Mouse (Mus musculus): ENCODE measurements at regions not wholly inside any gene's neighbourhood (a gene's known extent, or its start where the extent isn't known, plus 50 kb on each side); places are given as distances from the start of the nearest gene placed in this dataset.

- DNase-seq (ENCODE audit: low spot score) = no peak
Observed at GRCm38 (mm10) chr16:29800457-29800856, 221.3 kb downstream of the Opa1 start.

- DNase-seq (ENCODE audit: low spot score) = no peak
Observed at GRCm38 (mm10) chr16:29802085-29802484, 223.0 kb downstream of the Opa1 start.

- DNase-seq (ENCODE audit: low spot score) = no peak
Observed at GRCm38 (mm10) chr16:29802603-29803002, 223.5 kb downstream of the Opa1 start.

- no peak for DNase-seq (ENCODE audit: low spot score)
Observed at GRCm38 (mm10) chr16:29807859-29808258, 228.7 kb downstream of the Opa1 start.

DNA sequence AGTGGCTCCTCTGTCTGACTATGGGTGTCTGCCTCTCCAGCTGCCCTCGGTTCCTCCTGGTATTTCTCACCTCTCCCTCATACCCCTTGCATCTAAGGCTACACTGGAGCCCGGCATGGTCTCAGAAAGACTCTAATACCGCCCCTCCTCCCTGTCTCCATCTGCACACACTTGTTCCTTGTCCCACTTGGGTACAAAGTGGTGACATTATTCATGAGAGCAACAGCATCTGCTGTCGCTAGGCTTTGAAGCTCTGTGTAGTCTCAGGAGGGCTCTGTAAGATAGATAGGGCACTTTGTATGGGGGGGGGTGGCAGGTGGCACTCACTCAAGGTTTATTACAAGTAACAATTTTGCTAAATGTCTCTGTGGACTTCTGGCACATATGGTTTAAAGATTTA is 229.7 kb downstream of the Opa1 start:
- no peak for DNase-seq (ENCODE audit: low spot score)

GRCm38 (mm10) chr16:29813411-29814038 is 234.4 kb downstream of the Opa1 start:
- DNase-seq (ENCODE audit: low spot score) = peak; percentile 53

- DNase-seq (ENCODE audit: low spot score) = peak; percentile 51
Observed at GRCm38 (mm10) chr16:29814039-29814438, 234.9 kb downstream of the Opa1 start.

DNA sequence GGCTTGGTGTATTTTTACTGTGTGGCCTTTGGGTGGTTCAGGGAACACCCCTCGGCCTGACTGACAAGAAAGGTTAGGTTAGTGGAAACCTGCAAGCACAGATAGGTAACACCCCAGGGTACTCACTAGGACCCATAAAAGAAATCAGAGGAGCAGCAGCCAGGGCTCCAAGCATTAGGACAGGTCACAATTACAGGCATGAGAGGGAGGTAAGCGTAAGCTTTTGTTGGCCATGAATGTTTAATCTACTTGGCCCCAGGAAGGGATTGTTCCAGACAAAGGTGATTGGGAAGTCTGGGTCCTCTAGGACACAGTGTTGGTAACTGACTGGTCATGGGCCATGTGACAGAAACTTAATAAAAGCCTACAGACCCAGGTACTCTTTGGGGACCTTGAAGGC is 235.5 kb downstream of the Opa1 start:
- no peak for DNase-seq (ENCODE audit: low spot score)

GRCm38 (mm10) chr16:29815200-29815599 is 236.1 kb downstream of the Opa1 start:
- DNase-seq (ENCODE audit: low spot score) = no peak

DNA sequence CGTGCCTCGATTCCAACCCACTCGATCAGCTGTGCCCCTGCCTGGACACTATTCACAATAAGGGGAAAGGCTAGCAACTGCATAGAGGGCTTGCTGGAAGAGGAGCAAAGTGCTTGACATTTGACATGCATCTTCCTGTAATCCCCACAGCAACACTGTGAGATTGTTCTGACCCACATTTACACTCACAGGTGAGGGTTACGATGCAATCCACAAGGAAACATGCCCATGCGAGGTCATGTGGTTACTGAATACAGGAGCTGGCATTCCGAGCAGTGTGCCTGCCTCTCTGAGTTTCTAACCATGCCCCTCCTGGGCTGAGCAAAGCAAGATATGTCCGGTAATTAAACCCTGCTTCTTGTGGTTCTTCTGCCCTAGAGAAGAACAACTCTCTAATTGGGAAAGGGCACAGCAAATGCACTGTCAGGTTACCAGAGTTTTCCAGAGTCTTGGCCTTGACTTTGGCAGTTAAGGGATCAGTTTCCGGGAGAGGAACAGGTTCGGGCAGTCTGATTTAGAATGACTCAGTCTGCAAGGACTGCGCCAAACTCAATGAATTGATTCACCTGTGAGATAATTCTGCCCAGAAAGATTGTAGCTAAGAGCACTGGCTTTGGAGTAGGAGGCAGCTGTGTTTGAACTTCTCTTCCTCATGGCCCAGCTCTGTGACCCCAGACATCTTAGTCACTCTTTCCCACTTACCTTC is 236.7 kb downstream of the Opa1 start:
- no peak for DNase-seq (ENCODE audit: low spot score)

DNA sequence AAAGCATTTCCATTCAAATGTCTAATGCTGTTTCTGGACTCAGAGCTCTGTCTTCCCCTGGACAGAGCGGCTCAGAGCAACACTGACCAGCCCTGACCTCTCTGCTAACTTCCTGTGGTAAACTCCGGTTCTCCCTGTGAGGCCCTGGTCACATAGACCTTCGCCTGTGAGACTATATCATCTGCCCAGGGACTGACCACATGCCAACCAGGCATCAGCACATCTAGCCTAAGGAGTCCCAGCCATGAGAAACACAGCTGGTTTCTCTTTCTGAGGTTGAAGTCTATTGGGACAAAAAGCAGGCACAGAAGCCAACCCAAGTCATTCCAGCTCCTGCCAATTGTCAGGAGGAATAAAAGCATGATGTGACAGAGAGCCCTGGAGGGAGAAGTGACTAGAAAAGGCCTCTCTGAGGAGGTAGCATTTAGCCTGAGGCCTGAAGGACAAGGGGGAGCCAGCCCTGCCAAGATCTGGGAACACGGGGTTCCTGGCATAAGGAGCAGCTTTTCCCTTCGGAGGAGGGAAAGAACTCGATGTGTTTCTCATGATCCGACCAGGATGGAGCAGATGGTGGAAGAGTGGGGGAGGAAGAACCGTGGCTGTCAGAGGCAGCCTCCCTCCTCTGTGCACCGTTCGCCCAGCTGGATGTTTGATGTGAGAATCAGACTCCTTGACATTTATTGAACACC is 237.7 kb downstream of the Opa1 start:
- DNase-seq (ENCODE audit: low spot score) = no peak

DNA sequence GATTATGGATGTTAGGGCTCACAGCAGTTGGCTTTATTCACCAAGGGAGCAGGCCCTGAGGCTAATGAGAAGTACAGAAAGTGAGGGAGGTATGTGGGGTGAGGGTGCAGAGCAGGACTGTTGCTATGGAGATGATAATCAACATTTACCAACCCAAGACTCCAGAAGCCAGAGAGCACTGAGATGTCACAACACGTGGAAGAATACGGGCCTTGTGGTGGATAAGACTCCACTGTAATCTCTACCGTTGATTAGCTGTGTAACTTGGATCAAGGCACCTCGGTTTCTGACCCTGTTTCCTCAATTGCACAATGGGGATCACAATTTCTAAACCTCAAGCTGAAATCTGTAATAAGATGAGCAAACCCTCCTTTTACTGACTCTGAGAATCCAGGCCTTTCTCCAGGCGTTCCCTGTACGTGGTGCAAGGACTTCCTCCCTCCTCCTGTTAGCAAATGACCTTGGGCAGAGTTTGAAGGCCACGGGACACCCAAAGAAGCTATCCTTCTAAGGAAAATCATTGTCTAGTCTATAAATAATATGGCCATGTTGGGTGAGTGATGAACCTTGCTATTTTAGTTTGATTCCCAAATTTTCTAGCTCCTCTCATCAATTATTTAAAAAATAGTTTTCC is 239.8 kb downstream of the Opa1 start:
- no peak for DNase-seq (ENCODE audit: low spot score)

DNA sequence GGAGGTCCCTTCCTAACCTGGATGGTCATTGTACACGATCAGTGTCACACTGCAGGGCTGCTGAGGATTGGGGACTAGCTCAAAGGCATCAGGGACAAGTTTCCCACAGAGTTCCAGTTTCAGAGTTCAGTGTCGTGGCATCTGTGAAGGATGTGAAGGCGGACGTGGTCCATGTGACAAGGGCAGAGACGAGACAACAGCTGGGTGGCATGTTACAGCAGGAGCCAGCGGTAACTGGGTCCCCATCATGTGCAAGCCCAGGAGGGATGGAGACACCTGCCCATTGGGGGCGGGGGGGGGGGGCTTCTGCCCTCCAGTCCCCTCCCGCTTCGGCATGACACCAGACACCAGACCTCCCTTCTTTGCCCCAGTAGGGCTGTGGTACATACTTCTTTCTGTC is 241.6 kb downstream of the Opa1 start:
- no peak for DNase-seq (ENCODE audit: low spot score)

- DNase-seq (ENCODE audit: low spot score) = no peak
Observed at GRCm38 (mm10) chr16:29822110-29822509, 242.1 kb upstream of the Hes1 start.

- no peak for DNase-seq (ENCODE audit: low spot score)
Observed at GRCm38 (mm10) chr16:29822843-29823401, 241.3 kb upstream of the Hes1 start.

DNA sequence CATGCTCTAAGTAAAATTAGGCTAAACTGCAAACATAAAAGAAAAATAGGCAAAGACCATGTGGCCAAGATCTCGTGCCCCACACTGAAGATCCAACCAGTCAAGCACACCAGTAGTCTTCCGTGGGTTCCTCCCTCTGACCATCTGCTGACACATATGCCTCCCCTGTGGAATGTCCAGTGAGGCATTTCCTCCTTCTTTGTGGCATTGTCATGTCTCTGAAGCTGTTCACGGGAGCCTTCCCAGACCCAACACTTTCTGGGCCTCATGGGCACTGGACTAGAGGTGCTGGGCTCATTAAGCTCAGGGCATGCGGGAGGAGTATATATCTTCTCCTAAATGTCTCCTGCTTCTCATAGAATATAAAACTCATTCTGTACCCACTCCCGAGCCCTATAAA is 237.3 kb upstream of the Hes1 start:
- DNase-seq (ENCODE audit: low spot score) = no peak

DNA sequence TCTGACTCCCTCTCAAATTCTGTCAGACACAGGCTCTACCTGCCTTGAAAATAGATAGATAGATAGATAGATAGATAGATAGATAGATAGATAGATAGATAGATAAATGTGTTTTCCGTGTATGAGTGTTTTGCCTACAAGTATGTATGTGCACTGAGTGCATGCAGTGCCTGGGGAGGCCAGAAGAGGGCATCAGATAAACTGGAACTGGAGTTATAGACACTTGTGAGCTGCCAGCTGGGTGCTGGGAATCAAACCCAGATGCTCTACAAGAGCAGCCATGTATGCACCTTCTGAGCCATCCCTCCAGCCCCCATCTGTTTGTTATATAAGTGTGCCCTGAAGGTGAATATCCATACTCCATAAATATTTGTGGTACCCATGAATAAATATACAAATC is 236.4 kb upstream of the Hes1 start:
- DNase-seq (ENCODE audit: low spot score) = no peak

- DNase-seq (ENCODE audit: low spot score) = no peak
Observed at GRCm38 (mm10) chr16:29829457-29829856, 234.7 kb upstream of the Hes1 start.

DNA sequence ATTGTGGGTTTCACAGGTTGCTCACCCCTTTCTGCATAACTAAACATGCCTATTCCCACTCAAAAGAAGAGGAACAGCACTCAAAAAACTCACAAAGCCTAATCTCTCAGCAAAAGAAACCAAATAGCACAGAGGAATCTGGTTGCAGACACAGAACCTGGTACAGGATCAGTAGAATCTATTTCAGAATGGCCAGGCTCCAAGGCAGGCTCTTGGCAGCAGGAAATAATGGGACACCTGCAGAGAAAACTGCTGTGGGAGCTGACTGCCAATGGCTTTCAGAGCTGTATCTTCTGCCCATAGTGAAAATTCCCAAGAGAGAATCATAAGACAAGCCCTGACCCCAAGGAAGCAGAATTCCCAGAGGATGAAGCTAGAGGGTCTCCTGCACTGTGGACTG is 234.1 kb upstream of the Hes1 start:
- no peak for DNase-seq (ENCODE audit: low spot score)

- no peak for DNase-seq (ENCODE audit: low spot score)
Observed at GRCm38 (mm10) chr16:29833298-29833697, 230.9 kb upstream of the Hes1 start.

DNA sequence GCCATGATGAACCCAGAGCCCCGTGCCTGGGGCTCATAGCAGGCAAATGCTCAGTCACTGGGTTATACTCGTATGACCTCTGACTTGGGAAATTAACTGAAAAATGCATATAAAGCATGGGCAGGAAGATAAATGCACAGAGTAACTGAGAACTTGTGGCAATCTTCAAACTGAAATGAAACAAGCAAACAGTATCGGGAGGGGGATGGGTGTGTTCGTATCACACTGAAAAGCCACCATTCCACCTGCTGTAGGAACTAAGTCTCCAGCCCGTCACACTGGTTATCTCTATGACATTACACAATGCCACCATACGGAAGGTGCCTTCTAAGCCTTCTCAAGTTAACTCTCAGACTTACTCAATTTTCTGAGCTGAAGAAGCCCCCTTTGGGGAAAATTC is 230.3 kb upstream of the Hes1 start:
- no peak for DNase-seq (ENCODE audit: low spot score)

- no peak for DNase-seq (ENCODE audit: low spot score)
Observed at GRCm38 (mm10) chr16:29834669-29835068, 229.5 kb upstream of the Hes1 start.

All from layer of hippocampus, adult 9-10 months (tissue).